Mouse (Mus musculus) bone marrow, adult 2 months (tissue): ENCODE data around the gene Uqcc1.
A peak's percentile ranks its signal among the peaks of the same experiment; 100 is the strongest.

Source experiments
- CTCF ChIP-seq: fragments of 200-500 bp; IDR thresholded peaks from 2 replicates; pipeline ENCODE4 v1.5.1; 2011; ENCODE audit warnings: low read length, control low read depth; ENCODE audit not compliant: control insufficient read depth, insufficient read depth
- POLR2A ChIP-seq: fragments of 200-500 bp; IDR thresholded peaks from 2 replicates; pipeline ENCODE4 v1.6.1; 2011; ENCODE audit warnings: low read depth, mild to moderate bottlenecking, control low read depth, low read length, borderline replicate concordance; ENCODE audit not compliant: control insufficient read depth

GRCm38 (mm10) chr2:155848291-155848690, 81.8 kb downstream of the Uqcc1 start:
- peak; percentile 97 for TF ChIP-seq CTCF
- TF ChIP-seq POLR2A = no peak
